Mouse (Mus musculus) olfactory bulb, adult 2 months (tissue): ENCODE measurements around the gene Adgrl3. TPM values are rescaled to one million over a fixed set of nuclear protein-coding genes. Genes with fewer than 3 reads are reported as not detected.

Source experiments
- H3K27ac ChIP-seq: fragments of 200-500 bp; 2 replicates; pipeline ENCODE4 v1.5.1; 2012; ENCODE audit warnings: low read depth, low read length; ENCODE audit not compliant: insufficient read depth
- H3K4me1 ChIP-seq: fragments of 200-500 bp; 2 replicates; pipeline ENCODE4 v1.6.1; 2012; ENCODE audit warnings: low read length; ENCODE audit not compliant: control insufficient read depth, insufficient read depth
- H3K4me3 ChIP-seq: fragments of 200-500 bp; 2 replicates; pipeline ENCODE4 v1.5.1; 2012; ENCODE audit warnings: mild to moderate bottlenecking, low read depth, low read length, moderate library complexity; ENCODE audit not compliant: insufficient read depth
- CTCF ChIP-seq: fragments of 200-500 bp; IDR thresholded peaks from 2 replicates; pipeline ENCODE4 v1.5.1; 2012; ENCODE audit warnings: low read depth, mild to moderate bottlenecking, low read length, moderate library complexity; ENCODE audit not compliant: insufficient read depth
- POLR2A ChIP-seq: fragments of 200-500 bp; IDR thresholded peaks from 2 replicates; pipeline ENCODE4 v1.6.1; 2012; ENCODE audit warnings: mild to moderate bottlenecking, low read depth, low read length, moderate library complexity; ENCODE audit not compliant: insufficient read depth
- WGBS: fragments of 180-500 bp; shearing (Covaris S2); methylation state at CpG from one replicate; pipeline ENCODE4 v1.1.7; 2018; 5-methylcytosine and 5-hydroxymethylcytosine counted together
- polyA plus RNA-seq: library from polyadenylated mRNA; stranded (reverse); fragments of >200 nt; gene quantifications from 2 replicates; pipeline ENCODE4 v1.2.4, GENCODE M21; 2012; ENCODE audit warnings: low replicate concordance; ENCODE audit not compliant: missing spikeins, insufficient read depth, insufficient read length

Adgrl3 gene
- polyA plus RNA-seq, 1 experiment = not detected

DNA sequence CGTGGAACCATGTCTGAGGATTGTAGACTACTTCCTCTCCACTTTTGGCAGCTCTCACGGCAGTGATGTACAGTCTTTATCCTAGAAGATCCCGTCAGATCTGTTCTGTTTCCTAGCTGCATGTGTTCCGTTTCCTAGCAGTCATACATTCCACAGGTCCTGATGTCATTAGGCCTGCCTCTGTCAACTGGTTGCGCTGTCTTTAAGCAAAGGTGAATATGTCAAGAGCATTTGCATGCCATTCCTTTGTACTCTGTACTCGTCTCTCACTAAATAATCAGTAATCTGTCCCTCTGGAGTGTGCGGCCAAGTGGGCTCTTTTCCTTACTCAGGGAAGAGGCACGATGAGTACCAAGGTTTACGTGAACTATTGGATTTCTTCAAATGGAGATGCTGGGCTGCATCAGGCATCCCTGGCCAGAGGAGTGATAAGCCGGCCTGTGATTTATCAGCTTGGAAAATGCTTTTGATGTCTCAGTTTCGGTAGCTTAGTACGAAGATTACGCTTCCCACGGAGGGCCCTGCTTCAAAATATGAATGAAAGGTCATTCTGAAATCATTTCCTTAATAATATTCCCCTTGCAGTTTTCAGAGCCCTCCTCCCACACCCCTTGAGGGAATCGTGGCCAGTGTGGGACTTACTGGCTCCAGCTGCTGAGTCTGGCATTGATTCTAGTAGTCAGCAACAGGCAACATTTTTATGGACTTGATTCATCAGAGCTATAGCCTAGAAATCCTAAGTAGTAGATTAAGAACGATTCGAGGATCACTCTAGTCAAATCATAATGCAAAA is 4.2 kb downstream of the Adgrl3 start:
- Histone ChIP-seq H3K4me1 (0 out of 2 replicates have a peak, but pooled peaks cover 2% of the 10 kb centered on the region), H3K4me3 (no peak overlapping the region), H3K27ac (no peak overlapping the region)
- no peak for TF ChIP-seq CTCF
- no peak for TF ChIP-seq POLR2A
- 74% methylated on average over 17 of the region's 17 CpGs for WGBS

DNA sequence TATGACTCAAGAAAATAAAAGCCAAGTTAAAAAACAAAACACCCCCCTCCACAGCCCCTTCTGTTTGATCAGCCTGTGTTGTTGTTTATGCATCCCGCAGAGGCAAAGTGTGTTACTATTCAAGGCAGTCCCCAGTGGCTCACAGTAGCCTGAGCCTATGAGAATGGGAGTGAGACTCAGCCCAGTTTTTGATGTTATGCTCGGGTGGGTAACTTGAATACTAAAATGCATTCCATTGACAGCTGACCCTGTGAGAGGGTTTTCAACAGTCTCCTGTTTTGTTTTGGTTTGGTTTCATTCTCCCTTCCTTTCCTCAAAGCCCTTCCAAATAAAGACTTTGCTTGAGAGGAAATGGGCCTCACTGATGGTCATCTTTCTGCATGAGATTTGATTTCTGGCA is 8.9 kb downstream of the Adgrl3 start:
- Histone ChIP-seq H3K27ac (no peak overlapping the region), H3K4me3 (no peak overlapping the region), H3K4me1 (0 out of 2 replicates have a peak, but pooled peaks cover 2% of the 10 kb centered on the region)
- TF ChIP-seq POLR2A = no peak
- TF ChIP-seq CTCF = no peak
- WGBS = 59% methylated on average over 2 of the region's 2 CpGs

DNA sequence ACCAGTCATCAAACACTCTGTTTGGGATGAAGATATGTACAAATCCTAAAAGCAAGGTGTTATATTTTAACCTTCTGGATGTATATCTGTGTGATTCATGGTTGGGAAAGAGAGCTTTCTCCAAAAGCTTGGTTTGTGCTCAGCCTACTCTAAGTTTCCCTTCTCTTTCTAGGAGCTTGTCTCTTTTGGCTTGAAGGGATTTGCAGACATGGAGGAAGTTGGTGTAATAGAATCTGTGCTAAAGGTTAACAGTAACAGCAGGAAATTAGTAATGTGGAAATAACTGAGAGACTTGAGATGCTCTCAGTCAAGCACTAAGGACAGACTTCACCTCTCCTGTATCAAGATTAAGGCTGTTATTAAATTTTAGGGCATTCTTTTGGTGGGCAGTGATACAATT is 17.2 kb downstream of the Adgrl3 start:
- no peak overlapping the region for H3K27ac ChIP-seq
- TF ChIP-seq CTCF = no peak
- no peak for TF ChIP-seq POLR2A
- H3K4me1 ChIP-seq = no peaks in the 10 kb centered on the region
- no peak overlapping the region for H3K4me3 ChIP-seq

DNA sequence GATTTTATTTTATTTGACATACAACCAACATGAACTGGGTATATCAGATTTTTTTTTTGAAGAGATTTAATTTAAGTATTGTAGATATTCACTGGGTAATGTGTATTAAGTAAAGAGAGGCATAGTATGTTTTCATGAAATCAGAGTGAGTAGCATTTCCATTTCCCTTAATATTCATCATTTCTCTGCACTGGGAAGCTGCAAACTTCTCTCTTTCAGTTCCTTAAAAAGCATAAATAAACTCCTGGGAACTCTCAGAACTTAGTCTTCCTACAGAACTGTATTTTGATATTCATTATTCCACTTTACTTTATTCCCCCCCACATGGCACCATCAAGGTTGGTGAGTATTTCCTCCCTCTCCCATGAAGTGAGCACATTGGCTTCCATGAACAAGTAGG is 23.9 kb downstream of the Adgrl3 start:
- no peak for TF ChIP-seq POLR2A
- TF ChIP-seq CTCF = no peak
- no peak overlapping the region for H3K27ac ChIP-seq
- no peaks in the 10 kb centered on the region for H3K4me1 ChIP-seq
- no peak overlapping the region for H3K4me3 ChIP-seq

DNA sequence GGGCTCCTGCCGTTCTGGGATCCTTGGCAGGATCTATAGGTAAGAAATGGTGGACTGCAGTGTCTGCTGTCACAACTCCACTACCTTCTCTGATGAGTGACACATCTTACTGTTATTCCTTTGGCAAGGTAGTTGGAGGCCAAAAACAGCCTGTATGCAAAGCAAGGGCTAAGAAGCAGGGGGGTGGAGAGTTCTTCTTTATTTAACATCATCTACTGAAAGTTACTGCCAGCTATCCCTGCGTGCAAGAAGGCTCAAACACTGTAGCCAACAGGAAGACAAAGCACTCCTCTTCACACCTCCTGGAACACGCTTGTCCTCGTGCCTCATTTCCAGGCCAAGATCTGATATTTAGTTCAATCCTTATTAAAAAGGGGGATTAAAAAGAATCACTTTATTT is 26.2 kb downstream of the Adgrl3 start:
- WGBS = 83% methylated on average over 4 of the region's 4 CpGs
- no peak overlapping the region for H3K27ac ChIP-seq
- H3K4me1 ChIP-seq = no peaks in the 10 kb centered on the region
- no peak overlapping the region for H3K4me3 ChIP-seq
- TF ChIP-seq CTCF (no peak), POLR2A (no peak)

DNA sequence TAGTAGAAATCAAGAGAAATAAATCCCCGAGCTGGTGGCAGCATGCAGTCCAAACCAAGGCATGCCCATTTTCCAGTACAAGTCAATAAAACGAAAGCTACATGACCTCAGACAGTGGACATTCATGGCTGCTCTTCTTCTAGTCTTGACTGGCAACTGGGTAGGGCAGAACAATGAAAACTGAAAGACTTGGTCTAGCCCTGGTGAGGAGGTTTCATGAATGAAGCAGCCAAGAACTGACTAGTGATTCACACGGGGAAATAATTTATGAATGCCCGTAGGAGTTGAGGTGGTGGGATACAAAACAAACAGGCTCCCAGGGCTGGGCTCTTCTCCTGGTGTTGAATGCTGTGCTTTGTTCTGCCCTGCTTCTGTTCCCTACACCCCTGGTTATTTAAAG is 34.7 kb downstream of the Adgrl3 start:
- H3K27ac ChIP-seq = no peak overlapping the region
- WGBS = 50% methylated on average over 4 of the region's 4 CpGs
- no peaks in the 10 kb centered on the region for H3K4me1 ChIP-seq
- no peak overlapping the region for H3K4me3 ChIP-seq
- TF ChIP-seq POLR2A = no peak
- TF ChIP-seq CTCF = no peak

DNA sequence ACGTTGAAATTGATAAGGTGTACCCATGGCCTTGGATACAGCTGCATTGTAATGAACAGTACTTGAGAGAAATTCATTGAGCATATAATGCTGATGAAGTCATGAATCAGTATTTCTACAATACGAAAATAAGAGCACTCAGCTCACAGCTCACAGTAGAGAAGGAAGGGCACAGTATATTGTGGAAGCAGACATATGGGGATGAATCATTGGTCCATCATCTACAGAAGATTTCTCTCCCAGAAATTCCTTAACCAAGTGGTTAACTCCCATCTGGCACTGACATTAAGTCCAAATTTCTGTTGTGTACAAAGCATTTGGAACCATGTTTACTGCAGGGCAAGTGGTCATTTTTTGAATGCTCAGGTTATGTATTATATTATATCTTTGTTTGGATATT is 35.3 kb downstream of the Adgrl3 start:
- Histone ChIP-seq H3K4me1 (no peaks in the 10 kb centered on the region), H3K4me3 (no peak overlapping the region), H3K27ac (no peak overlapping the region)
- WGBS = 78% methylated on average over 2 of the region's 2 CpGs
- TF ChIP-seq CTCF = no peak
- no peak for TF ChIP-seq POLR2A

DNA sequence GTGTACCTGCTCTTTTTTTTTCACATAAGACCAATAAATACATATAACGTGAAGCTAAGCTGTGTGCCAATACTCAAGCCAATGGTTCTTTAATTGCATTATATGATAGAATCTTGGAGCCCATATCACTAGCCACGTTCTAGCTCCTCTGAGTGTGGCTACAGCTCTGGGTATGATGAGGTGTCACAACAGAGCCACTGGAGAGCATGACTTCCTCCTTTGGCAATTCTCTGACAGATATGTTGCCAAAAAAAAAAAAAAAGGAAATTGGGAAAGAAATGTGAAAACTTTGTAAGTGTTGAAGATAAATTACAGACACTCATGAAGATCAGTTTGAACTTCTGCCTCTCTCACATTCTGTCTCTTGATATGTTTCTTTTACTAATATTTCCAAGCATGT is 38.2 kb downstream of the Adgrl3 start:
- WGBS = 89% methylated on average over 2 of the region's 2 CpGs
- Histone ChIP-seq H3K4me3 (no peak overlapping the region), H3K27ac (no peak overlapping the region), H3K4me1 (no peaks in the 10 kb centered on the region)
- no peak for TF ChIP-seq POLR2A
- TF ChIP-seq CTCF = no peak

DNA sequence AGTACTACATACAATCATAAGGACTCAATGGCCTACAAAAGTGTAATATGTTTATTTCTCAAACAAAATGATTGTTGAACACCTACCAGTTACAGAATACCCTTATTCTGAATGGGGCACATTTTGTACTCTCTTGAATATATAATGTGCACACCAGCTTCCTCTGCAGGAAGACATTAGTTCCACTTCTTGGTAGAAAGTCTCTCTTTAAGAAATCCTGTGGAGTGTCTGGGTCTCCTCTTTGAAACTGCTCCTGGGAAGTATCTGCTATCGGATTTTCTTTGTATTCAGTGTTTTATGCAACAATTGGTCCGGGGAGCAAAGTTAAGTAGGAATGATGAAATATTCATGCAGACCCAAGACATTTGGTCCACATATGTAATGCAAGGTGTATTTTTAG is 41.0 kb downstream of the Adgrl3 start:
- H3K27ac ChIP-seq = no peak overlapping the region
- H3K4me1 ChIP-seq = no peaks in the 10 kb centered on the region
- 71% methylated on average over 2 of the region's 2 CpGs for WGBS

More for the DNA sequence above, 41.0 kb downstream of the Adgrl3 start:
- TF ChIP-seq POLR2A = no peak
- no peak for TF ChIP-seq CTCF
- H3K4me3 ChIP-seq = no peak overlapping the region
